Mouse (Mus musculus) CH12.LX (cell line): ENCODE measurements at regions not wholly inside any gene's neighbourhood (a gene's known extent, or its start where the extent isn't known, plus 50 kb on each side); places are given as distances from the start of the nearest gene placed in this dataset.
"Not testable (repeated sequence)": the region's sequence is repeated elsewhere in the genome, so short reads cannot be mapped to it uniquely, and the experiment has no call there.

Source experiments
- DNase-seq: peaks from one replicate; pipeline ENCODE4 v3.0.0-alpha.2; 2013; ENCODE audit errors: extremely low read depth
- H3K27ac ChIP-seq: 2 replicates; pipeline ENCODE4 v1.5.1; 2012; ENCODE audit warnings: low read depth, mild to moderate bottlenecking, control low read depth, moderate library complexity; ENCODE audit not compliant: insufficient read depth
- H3K27me3 ChIP-seq: replicated peaks from 2 replicates; pipeline ENCODE3; 2012; ENCODE audit warnings: inconsistent platforms
- H3K36me3 ChIP-seq, 2 experiments: replicated peaks in 1 of 2; 2 replicates each; pipeline versions ENCODE3 to v1.6.1; 2012; ENCODE audit warnings: inconsistent platforms in 1 of 2, low read length in 1 of 2, mild to moderate bottlenecking in 1 of 2, mixed read lengths in 1 of 2, moderate library complexity in 1 of 2; ENCODE audit not compliant: control insufficient read depth in 1 of 2, insufficient read depth in 1 of 2
- H3K4me1 ChIP-seq, 2 experiments: 2 replicates each; pipeline ENCODE4 v1.6.1; 2012; ENCODE audit warnings: inconsistent platforms in 1 of 2, moderate library complexity in 1 of 2; ENCODE audit not compliant: insufficient read depth in 2 of 2, control insufficient read depth in 1 of 2
- H3K4me2 ChIP-seq: 2 replicates; pipeline ENCODE4 v1.6.1; 2012; ENCODE audit warnings: low read depth, mild to moderate bottlenecking, control low read depth; ENCODE audit not compliant: poor library complexity, insufficient read depth, severe bottlenecking
- H3K4me3 ChIP-seq, 3 experiments: fragments of 150-350 bp in 1 of 3; sonication (generic) in 1 of 3; replicated peaks in 1 of 3; 2 replicates each; pipeline versions ENCODE3 to v1.5.1; 2011 to 2012; ENCODE audit warnings: low read depth in 2 of 3, low read length in 2 of 3, mild to moderate bottlenecking in 2 of 3, moderate library complexity in 2 of 3, control low read depth in 1 of 3, improper control_type of control experiment in 1 of 3, inconsistent platforms in 1 of 3, mixed read lengths in 1 of 3; ENCODE audit not compliant: poor library complexity in 1 of 3
- H3K79me2 ChIP-seq: replicated peaks from 2 replicates; pipeline ENCODE4 v1.6.1; 2012; ENCODE audit warnings: mild to moderate bottlenecking, moderate library complexity; ENCODE audit not compliant: control insufficient read depth, poor library complexity, insufficient read depth, severe bottlenecking; ENCODE audit errors: extremely low read depth
- H3K9ac ChIP-seq: 2 replicates; pipeline ENCODE4 v1.6.1; 2012; ENCODE audit warnings: low read depth, mild to moderate bottlenecking, control low read depth, moderate library complexity; ENCODE audit not compliant: insufficient read depth
- H3K9me3 ChIP-seq: replicated peaks from 2 replicates; pipeline ENCODE3; 2012; ENCODE audit warnings: low read length, inconsistent platforms, mixed read lengths
- E2F4 ChIP-seq: IDR thresholded peaks from 2 replicates; pipeline ENCODE4 v1.6.1; 2011; ENCODE audit warnings: low read depth, low read length, improper control_type of control experiment; ENCODE audit not compliant: insufficient replicate concordance
- EP300 ChIP-seq: IDR thresholded peaks from 2 replicates; pipeline ENCODE4 v1.6.1; 2011; ENCODE audit warnings: low read length, improper control_type of control experiment
- GABPA ChIP-seq: IDR thresholded peaks from 2 replicates; pipeline ENCODE4 v1.6.1; 2012; ENCODE audit warnings: low read depth, low read length, improper control_type of control experiment, inconsistent platforms; ENCODE audit not compliant: insufficient replicate concordance
- IRF4 ChIP-seq: IDR thresholded peaks from 2 replicates; pipeline ENCODE4 v1.6.1; 2014; ENCODE audit warnings: low read depth, mild to moderate bottlenecking, inconsistent platforms, low read length, improper control_type of control experiment
- JUN ChIP-seq: IDR thresholded peaks from 2 replicates; pipeline ENCODE4 v1.6.1; 2011; ENCODE audit warnings: low read depth, mild to moderate bottlenecking, low read length, improper control_type of control experiment, moderate library complexity; ENCODE audit not compliant: insufficient read depth
- MAFK ChIP-seq: IDR thresholded peaks from 2 replicates; pipeline ENCODE4 v1.6.1; 2011; ENCODE audit warnings: low read length, improper control_type of control experiment; ENCODE audit not compliant: insufficient replicate concordance
- MAZ ChIP-seq: IDR thresholded peaks from 2 replicates; pipeline ENCODE4 v1.6.1; 2012; ENCODE audit warnings: low read depth, mild to moderate bottlenecking, inconsistent platforms, low read length, improper control_type of control experiment, moderate library complexity
- POLR2A ChIP-seq: IDR thresholded peaks from 2 replicates; pipeline ENCODE4 v1.6.1; 2011; ENCODE audit warnings: low read depth, mild to moderate bottlenecking, improper control_type of control experiment, low read length
- TCF12 ChIP-seq: IDR thresholded peaks from 2 replicates; pipeline ENCODE4 v1.6.1; 2014; ENCODE audit warnings: low read depth, mild to moderate bottlenecking, inconsistent platforms, low read length, improper control_type of control experiment
- USF2 ChIP-seq: conservative IDR thresholded peaks from 2 replicates; pipeline ENCODE4 v1.6.1; 2011; ENCODE audit warnings: low read depth, low read length, improper control_type of control experiment
- ZMIZ1 ChIP-seq: IDR thresholded peaks from 2 replicates; pipeline ENCODE4 v1.6.1; 2012; ENCODE audit warnings: low read depth, mild to moderate bottlenecking, inconsistent platforms, low read length, improper control_type of control experiment
- ZNF384 ChIP-seq: IDR thresholded peaks from 2 replicates; pipeline ENCODE4 v1.6.1; 2012; ENCODE audit warnings: low read depth, low read length, improper control_type of control experiment, inconsistent platforms
- dilution Hi-C: fragments of 300-500 bp; cut with MboI; formaldehyde crosslinking; loops from 2 replicates; pipeline ENCODE4 v1.14.3; 2020; ENCODE audit warnings: low sequenced_read_pairs; ENCODE audit not compliant: extremely low pct_unique_long_range_greater_than_20kb, extremely low pct_ligation_motif_present
- in situ Hi-C: fragments of 300-500 bp; cut with MboI; formaldehyde crosslinking; loops from 3 replicates; pipeline ENCODE4 v1.14.3; 2019; ENCODE audit warnings: low sequenced_read_pairs, low pct_ligation_motif_present, low pct_unique_long_range_greater_than_20kb, mixed read lengths

GRCm38 (mm10) chr17:42939476-42939875 is 63.0 kb upstream of the Cd2ap start:
- H3K36me3 ChIP-seq, result no peaks in the 10 kb centered on the region
- H3K27me3 ChIP-seq, result no peaks in the 10 kb centered on the region
- TF ChIP-seq E2F4, result no peak
- no peak for TF ChIP-seq ZNF384
- no peak for TF ChIP-seq MAZ
- TF ChIP-seq POLR2A, result no peak
- TF ChIP-seq GABPA, result no peak
- no peak overlapping the region for H3K27ac ChIP-seq
- H3K9ac ChIP-seq, result no peak overlapping the region
- H3K79me2 ChIP-seq, result no peaks in the 10 kb centered on the region
- in situ Hi-C loops (loop anchor here (25.0 kb wide), 1 partner anchor 277 kb away; no protein-coding TSS in a partner anchor), dilution Hi-C loops (no loop called here)
- H3K4me2 ChIP-seq, result no peak overlapping the region
- H3K4me1 ChIP-seq, result peaks cover 3 to 13% of the 10 kb centered on the region in 2 experiments; a peak in 2 of 4 replicates
- H3K9me3 ChIP-seq, result no peaks in the 10 kb centered on the region
- DNase-seq, result no peak
- H3K4me3 ChIP-seq, result no peak overlapping the region

- in situ Hi-C loops, result loop anchor here (25.0 kb wide), 1 partner anchor 276 kb away; no protein-coding TSS in a partner anchor
- no peak overlapping the region for H3K4me2 ChIP-seq
- no peak overlapping the region for H3K9ac ChIP-seq
- H3K4me3 ChIP-seq, result no peak overlapping the region
- no peaks in the 10 kb centered on the region for H3K9me3 ChIP-seq
- TF ChIP-seq POLR2A (no peak), EP300 (no peak), JUN (no peak), TCF12 (no peak), USF2 (no peak), ZMIZ1 (no peak), MAFK (no peak), IRF4 (no peak)
- TF ChIP-seq, all 38 proteins: peak for 0
- no peaks in the 10 kb centered on the region for H3K27me3 ChIP-seq
- no peaks in the 10 kb centered on the region for H3K36me3 ChIP-seq
- dilution Hi-C loops, result no loop called here
- H3K4me1 ChIP-seq, result peaks cover 3 to 12% of the 10 kb centered on the region in 2 experiments; a peak in 2 of 4 replicates
- no peaks in the 10 kb centered on the region for H3K79me2 ChIP-seq
- no peak for DNase-seq
- no peak overlapping the region for H3K27ac ChIP-seq
Observed at GRCm38 (mm10) chr17:42938579-42938978, 62.1 kb upstream of the Cd2ap start.

GRCm38 (mm10) chr17:42937480-42937879 is 61.0 kb upstream of the Cd2ap start:
- H3K79me2 ChIP-seq, DNase-seq, H3K9ac ChIP-seq, H3K9me3 ChIP-seq, H3K27ac ChIP-seq, H3K27me3 ChIP-seq, H3K4me3 ChIP-seq, H3K4me2 ChIP-seq, H3K36me3 ChIP-seq, dilution Hi-C loops, H3K4me1 ChIP-seq: not testable (repeated sequence)
- in situ Hi-C loops, result loop anchor here (25.0 kb wide), 1 partner anchor 275 kb away; no protein-coding TSS in a partner anchor
